Mouse (Mus musculus) adrenal gland, adult 2 months (tissue): Measurements from ENCODE around the gene Crabp2. TPM values are rescaled to one million over a fixed set of nuclear protein-coding genes. Genes with fewer than 3 reads are reported as not detected.
"Not testable (repeated sequence)": the region's sequence is repeated elsewhere in the genome, so short reads cannot be mapped to it uniquely, and the experiment has no call there.

Source experiments
- DNase-seq: peaks from one replicate; pipeline ENCODE4 v3.0.0; 2021
- long read RNA-seq: library from polyadenylated mRNA; stranded (forward); transcript quantifications from one replicate; pipeline ENCODE4 v2.0.0, GENCODE M21; 2021
- polyA plus RNA-seq: library from polyadenylated mRNA; depleted of rRNA; stranded (reverse); fragments of >200 nt; gene quantifications from 2 replicates; pipeline ENCODE4 v1.2.3, GENCODE M21; 2012; rRNA removed
- total RNA-seq, 2 experiments: library from RNA; stranded (reverse); gene quantifications; 2 replicates each; pipeline ENCODE4 v1.2.3; 2021

Crabp2 gene
- under 1 TPM; 0.52 to 0.72 TPM for total RNA-seq
- 0.47 TPM in 1 of 2 replicates, not detected in the other for polyA plus RNA-seq
- long read RNA-seq, result 0 reads

- no peak for DNase-seq
Measured at GRCm38 (mm10) chr3:87948378-87949265, at the start of gene Crabp2. Gene Crabp2 (plus strand): TSS chr3:87948666.

GRCm38 (mm10) chr3:87899266-87899665 is 49.2 kb upstream of the Crabp2 start:
- DNase-seq, result no peak

GRCm38 (mm10) chr3:87899776-87900175 is 48.7 kb upstream of the Crabp2 start:
- DNase-seq, result no peak

GRCm38 (mm10) chr3:87901036-87901624 is 47.3 kb upstream of the Crabp2 start:
- no peak for DNase-seq

GRCm38 (mm10) chr3:87901959-87902358 is 46.5 kb upstream of the Crabp2 start:
- DNase-seq, result not testable (repeated sequence)

- DNase-seq, result no peak
Measured at GRCm38 (mm10) chr3:87903821-87904220, 44.6 kb upstream of the Crabp2 start.

GRCm38 (mm10) chr3:87905880-87906485 is 42.5 kb upstream of the Crabp2 start, which contains the start of gene Hdgf:
Gene Hdgf (plus strand): TSS chr3:87906321.
- peak; percentile 98 for DNase-seq

GRCm38 (mm10) chr3:87906601-87906980 is 41.9 kb upstream of the Crabp2 start:
- peak; percentile 81 for DNase-seq

- peak; percentile 63 for DNase-seq
Measured at GRCm38 (mm10) chr3:87906981-87907857, 41.2 kb upstream of the Crabp2 start.

GRCm38 (mm10) chr3:87907906-87908305 is 40.6 kb upstream of the Crabp2 start:
- DNase-seq, result peak; percentile 51

GRCm38 (mm10) chr3:87909381-87909780 is 39.1 kb upstream of the Crabp2 start:
- peak; percentile 29 for DNase-seq

GRCm38 (mm10) chr3:87909874-87910273 is 38.6 kb upstream of the Crabp2 start:
- no peak for DNase-seq

GRCm38 (mm10) chr3:87910573-87911141 is 37.8 kb upstream of the Crabp2 start:
- peak; percentile 85 for DNase-seq

- no peak for DNase-seq
Measured at GRCm38 (mm10) chr3:87913491-87913890, 35.0 kb upstream of the Crabp2 start.

- no peak for DNase-seq
Measured at GRCm38 (mm10) chr3:87913891-87914290, 34.6 kb upstream of the Crabp2 start.

- no peak for DNase-seq
Measured at GRCm38 (mm10) chr3:87916990-87917389, 31.5 kb upstream of the Crabp2 start.

- DNase-seq, result no peak
Measured at GRCm38 (mm10) chr3:87918551-87918950, 29.9 kb upstream of the Crabp2 start.

GRCm38 (mm10) chr3:87919336-87920108 is 28.9 kb upstream of the Crabp2 start, which contains the start of gene Mrpl24:
Gene Mrpl24 (plus strand): TSS chr3:87919506.
- peak; percentile 84 for DNase-seq

- no peak for DNase-seq
Measured at GRCm38 (mm10) chr3:87920270-87920943, 28.1 kb upstream of the Crabp2 start.

- DNase-seq, result peak; percentile 72
Measured at GRCm38 (mm10) chr3:87924996-87925395, 23.5 kb upstream of the Crabp2 start.
